Mouse (Mus musculus) heart, embryonic 15.5 days (tissue): ENCODE data around the gene Efcab5. TPM values are rescaled to one million over a fixed set of nuclear protein-coding genes. Genes with fewer than 3 reads are reported as not detected.
A peak's percentile ranks its signal among the peaks of the same experiment; 100 is the strongest.

ENCODE experiments used
- ATAC-seq: fragments of 200-750 bp; cut with Nextera tagmentation; replicated peaks from 2 replicates; pipeline ENCODE4 v1.8.0; 2017; ENCODE audit warnings: low read depth, moderate TSS enrichment; ENCODE audit not compliant: insufficient number of reproducible peaks, insufficient read depth, low FRiP score
- H3K27ac ChIP-seq: fragments of 300-500 bp; sonication (generic); 2 replicates; pipeline ENCODE4 v1.5.1; 2015; ENCODE audit warnings: mild to moderate bottlenecking, inconsistent platforms
- H3K27me3 ChIP-seq: fragments of 300-500 bp; sonication (generic); 2 replicates; pipeline ENCODE4 v1.6.1; 2015; ENCODE audit warnings: inconsistent platforms
- H3K36me3 ChIP-seq: fragments of 300-500 bp; sonication (generic); 2 replicates; pipeline ENCODE4 v1.6.1; 2015; ENCODE audit warnings: mild to moderate bottlenecking, inconsistent platforms
- H3K4me1 ChIP-seq: fragments of 300-500 bp; sonication (generic); replicated peaks from 2 replicates; pipeline ENCODE4 v1.6.1; 2015; ENCODE audit warnings: inconsistent platforms
- H3K4me2 ChIP-seq: fragments of 300-500 bp; sonication (generic); 2 replicates; pipeline ENCODE4 v1.6.1; 2015; ENCODE audit warnings: inconsistent platforms, mild to moderate bottlenecking, moderate library complexity
- H3K4me3 ChIP-seq: fragments of 300-500 bp; sonication (generic); 2 replicates; pipeline ENCODE4 v1.5.1; 2015; ENCODE audit warnings: mild to moderate bottlenecking, inconsistent platforms
- H3K9ac ChIP-seq: fragments of 300-500 bp; sonication (generic); 2 replicates; pipeline ENCODE4 v1.6.1; 2015; ENCODE audit warnings: mild to moderate bottlenecking, inconsistent platforms
- H3K9me3 ChIP-seq: fragments of 300-500 bp; sonication (generic); replicated peaks from 2 replicates; pipeline ENCODE4 v1.6.1; 2016; ENCODE audit warnings: inconsistent platforms
- WGBS: fragments of 180-500 bp; shearing (Covaris S2); methylation state at CpG from one replicate; pipeline ENCODE4 v1.1.7; 2015; ENCODE audit warnings: mixed read lengths; 5-methylcytosine and 5-hydroxymethylcytosine counted together
- microRNA counts: library from miRNA; unstranded; fragments of <30 nt; microRNA quantifications from one replicate; lab custom pipeline; 2016
- microRNA-seq: library from miRNA; unstranded; fragments of <30 nt; microRNA quantifications from one replicate; pipeline ENCODE4, GENCODE M21; 2016
- polyA plus RNA-seq: library from polyadenylated mRNA; unstranded; fragments of >200 nt; fragmentation: Nextera tagmentation; extraction: Ambion mirVana; gene quantifications from 2 replicates; pipeline ENCODE4 v1.2.1, GENCODE M21; 2015

The Efcab5 gene
- polyA plus RNA-seq, 1 experiment from 2014 or later: 0.28 TPM

DNA sequence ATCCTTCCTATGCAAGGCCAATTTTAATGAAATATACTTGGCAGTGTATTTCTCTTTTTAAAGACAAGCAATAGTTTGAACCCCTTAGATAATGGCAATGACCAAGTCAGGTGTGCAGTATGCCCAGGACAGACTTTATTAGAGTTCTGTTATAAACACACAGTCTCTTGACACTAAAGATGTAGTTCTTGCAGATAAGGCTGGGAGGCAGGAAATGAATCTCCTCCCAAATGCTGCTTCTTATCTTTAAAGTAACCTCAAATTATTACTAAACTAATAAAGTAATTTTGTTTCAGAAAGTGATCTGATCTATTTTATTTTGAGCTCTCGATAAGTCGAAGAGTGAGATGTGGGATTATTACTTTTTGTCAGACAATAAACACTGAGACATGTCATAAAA lies 125.4 kb downstream of the Efcab5 start:
- 88% methylated on average over 2 of the region's 2 CpGs for WGBS
- H3K27ac ChIP-seq: no peak overlapping the region

DNA sequence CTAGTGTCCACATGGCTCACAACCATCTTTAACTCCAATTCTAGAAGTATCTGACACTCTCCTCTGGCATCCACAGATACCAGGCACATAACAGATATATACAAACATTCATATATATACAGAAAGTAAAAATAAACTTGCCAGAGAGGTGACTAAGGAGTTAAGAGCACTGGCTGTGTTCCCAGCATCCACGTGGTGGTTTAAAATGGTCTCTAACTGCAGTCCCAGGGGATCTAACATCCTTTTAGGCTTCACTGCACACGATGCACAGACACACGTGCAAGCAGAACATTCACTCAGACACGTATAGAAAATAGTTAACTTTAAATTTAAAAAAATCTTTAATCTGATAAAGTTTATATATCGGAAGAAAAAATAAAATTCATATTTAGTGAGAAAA lies 126.8 kb downstream of the Efcab5 start:
- H3K36me3 ChIP-seq: no peaks in the 10 kb centered on the region
- no peak for ATAC-seq
- no peak overlapping the region for H3K9ac ChIP-seq
- peaks cover 7% of the 10 kb centered on the region for H3K4me1 ChIP-seq
- H3K4me2 ChIP-seq: no peak overlapping the region
- 34% methylated on average over 5 of the region's 5 CpGs for WGBS
- no peaks in the 10 kb centered on the region for H3K27me3 ChIP-seq
- H3K27ac ChIP-seq: no peak overlapping the region
- H3K4me3 ChIP-seq: no peak overlapping the region
- no peaks in the 10 kb centered on the region for H3K9me3 ChIP-seq

More for the DNA sequence above, 125.4 kb downstream of the Efcab5 start:
- Histone ChIP-seq H3K27me3 (no peaks in the 10 kb centered on the region), H3K4me3 (no peak overlapping the region), H3K36me3 (no peaks in the 10 kb centered on the region), H3K4me1 (peaks cover 7% of the 10 kb centered on the region), H3K9me3 (no peaks in the 10 kb centered on the region), H3K4me2 (no peak overlapping the region), H3K9ac (no peak overlapping the region)
- no peak for ATAC-seq

DNA sequence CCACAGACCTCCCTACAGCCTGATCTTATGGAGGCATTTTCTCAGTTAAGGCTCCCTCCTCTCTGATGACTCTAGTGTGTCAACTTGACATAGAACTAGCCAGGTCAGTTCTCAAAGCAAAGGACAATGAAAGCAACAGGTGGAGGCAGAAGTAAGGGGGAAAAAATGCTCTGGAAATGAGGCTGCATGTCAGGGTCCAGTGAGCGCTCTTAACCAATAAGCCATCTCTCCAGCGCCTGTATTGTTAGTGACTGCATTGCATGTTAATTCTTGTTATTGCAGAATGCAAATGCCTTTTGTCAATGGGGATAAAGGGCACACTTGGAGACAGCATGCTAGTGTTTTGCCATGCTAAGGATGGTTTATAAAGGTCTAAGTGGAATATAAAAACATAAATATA lies 146.0 kb downstream of the Efcab5 start:
- 81% methylated on average over 2 of the region's 2 CpGs for WGBS
- Histone ChIP-seq H3K4me2 (no peak overlapping the region), H3K9ac (no peak overlapping the region), H3K9me3 (no peaks in the 10 kb centered on the region), H3K27me3 (no peaks in the 10 kb centered on the region), H3K36me3 (peaks cover 21% of the 10 kb centered on the region), H3K4me1 (no peaks in the 10 kb centered on the region), H3K4me3 (no peak overlapping the region), H3K27ac (no peak overlapping the region)
- ATAC-seq: no peak

DNA sequence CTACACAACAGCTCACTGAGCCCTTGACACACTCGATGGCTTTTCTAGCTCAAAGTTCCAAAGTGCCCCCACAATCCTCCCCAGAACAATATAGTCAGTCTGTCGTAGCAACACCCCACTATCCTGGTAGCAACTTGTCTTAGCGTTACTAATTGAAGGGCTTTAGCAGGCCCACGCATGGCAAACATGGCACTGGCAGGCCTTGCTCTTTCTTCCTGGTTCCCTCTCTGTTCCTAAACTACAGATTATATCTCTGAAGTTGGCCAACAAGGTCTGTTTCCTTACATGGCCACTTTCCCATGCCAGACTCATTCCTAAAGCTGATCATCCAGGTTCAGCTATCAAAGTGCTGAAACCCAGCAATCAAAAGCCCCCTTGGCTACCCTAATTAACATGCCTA lies 146.9 kb downstream of the Efcab5 start:
- peaks cover 16% of the 10 kb centered on the region for H3K36me3 ChIP-seq
- 82% methylated on average over 4 of the region's 4 CpGs for WGBS

More for the DNA sequence above, 146.9 kb downstream of the Efcab5 start:
- no peaks in the 10 kb centered on the region for H3K27me3 ChIP-seq
- no peak overlapping the region for H3K27ac ChIP-seq
- no peak overlapping the region for H3K4me2 ChIP-seq
- ATAC-seq: no peak
- H3K4me1 ChIP-seq: no peaks in the 10 kb centered on the region
- H3K4me3 ChIP-seq: no peak overlapping the region
- no peak overlapping the region for H3K9ac ChIP-seq
- H3K9me3 ChIP-seq: no peaks in the 10 kb centered on the region

MicroRNAs within 50 kb of the gene (microRNA counts, 519-probe panel; counts per million panel counts)
- 2,971 counts per million, percentile 72 among the panel's probes with 10 or more counts for microRNA mmu-miR-423-3p (lab: Ali Mortazavi, UCI)
- microRNA mmu-miR-423-5p (lab: Ali Mortazavi, UCI): 2,901 counts per million, percentile 71 among the panel's probes with 10 or more counts

Small RNA genes lying within 50 kb of the gene (microRNA-seq; reads per million reads assigned to microRNA genes)
- gene Mir423: 3,696 reads per million, percentile 90 among the genes with 10 or more reads in this experiment

Other genes with a start within 250 kb of the Efcab5 start
- 0.94 and 1.0 TPM in 2 replicates for gene Slc6a4, start 190.4 kb downstream of the Efcab5 start, polyA plus RNA-seq
- 42.6 and 56.0 TPM in 2 replicates for gene Nsrp1, start 110.5 kb downstream of the Efcab5 start, polyA plus RNA-seq
- gene Ssh2, start 27.3 kb upstream of the Efcab5 start, polyA plus RNA-seq: 22.0 and 22.2 TPM in 2 replicates